Mouse (Mus musculus): ENCODE measurements around the gene E2f8. TPM values are rescaled to one million over a fixed set of nuclear protein-coding genes. Genes with fewer than 3 reads are reported as not detected.

Gene E2f8
- polyA plus RNA-seq, 3 experiments from 2014 or later: 0.75 to 16.1 (median 1.6) TPM

Other genes with a start within 250 kb of the E2f8 start
- gene Mrgprb3, start 237.8 kb downstream of the E2f8 start, polyA plus RNA-seq (2017; shearing (Covaris generic)): not detected
- 10 to 100 TPM; 18.8 to 34.6 (median 24.6) TPM for gene Zdhhc13, start 92.6 kb downstream of the E2f8 start, polyA plus RNA-seq (2017; shearing (Covaris generic))
- not detected for gene Csrp3, start 33.6 kb downstream of the E2f8 start, polyA plus RNA-seq (2017; shearing (Covaris generic))
- gene Nav2, start 27.1 kb upstream of the E2f8 start, polyA plus RNA-seq (2017; shearing (Covaris generic)): 10 to 100 TPM; 27.1 to 51.3 (median 35.8) TPM